28 mouse cellular contexts compared by ENCODE assay signal in genomic region chr19:25422096-25422495, GRCm38 (mm10).
DNase-seq lines count a peak whose midpoint lies in the region; ATAC-seq and TF ChIP-seq lines count a peak whose summit lies in the region.
"Had no signal": no experiment of that assay in that cellular context is flagged by ENCODE, and none has a peak within 500 bp of the region (broad histone marks: within the 10 kb centered on the region; RNA-seq: fewer than 3 reads in every experiment).

No protein-coding gene starts in this region.

- DNase-seq in heart, adult 8-10 months (ENCODE audit: low spot score): no peak
- DNase-seq in kidney, adult 2 months: peak; percentile 90
- peak; percentile 71 for DNase-seq in kidney, postnatal 14 days
- no peak for DNase-seq in spleen, postnatal 36 days (ENCODE audit: low spot score in 2 of 2)
- no peak for DNase-seq in forebrain, embryonic 10.5 days (ENCODE audit: extremely low spot score, low spot score)
- DNase-seq: adrenal gland, postnatal 25 days; B cell, adult 2 months; cerebellum, adult 11-12 months; cerebellum, adult 9-11 months; embryo, embryonic 11 days; lung, embryonic 14.5 days; lung, postnatal 14 days; midbrain, embryonic 14.5 days; retina, postnatal 1 day; right cerebral cortex, postnatal 14 days; thymus, postnatal 14 days had no signal

- H3K27ac ChIP-seq in heart, embryonic 15.5 days: peak overlapping the region; percentile 25
- 0 out of 2 replicates have a peak overlapping the region, but pooled peaks have one; percentile 52 for H3K27ac ChIP-seq in kidney, adult 2 months (ENCODE audit: insufficient read depth, low read depth, low read length)
- no peak overlapping the region for H3K27ac ChIP-seq in kidney, embryonic 15.5 days
- H3K27ac ChIP-seq in forebrain, embryonic 10.5 days: no peak overlapping the region
- H3K27ac ChIP-seq: embryonic facial prominence, embryonic 12.5 days; forebrain, embryonic 15.5 days; hindbrain, embryonic 10.5 days; hindbrain, postnatal 0 days; intestine, embryonic 15.5 days; limb, embryonic 10.5 days; limb, embryonic 15.5 days; liver, embryonic 15.5 days; neural tube, embryonic 15.5 days; stomach, embryonic 15.5 days had no signal

- no peak for TF ChIP-seq CTCF in kidney, adult 2 months (conservative IDR thresholded peaks at IDR 0.05; ENCODE audit: insufficient read depth, insufficient read length, low read depth, low read length)

- H3K9me3 ChIP-seq in heart, embryonic 15.5 days (replicated peaks): no peaks in the 10 kb centered on the region
- no peaks in the 10 kb centered on the region for H3K9me3 ChIP-seq in kidney, embryonic 15.5 days (replicated peaks)
- H3K9me3 ChIP-seq in forebrain, embryonic 10.5 days: no peaks in the 10 kb centered on the region
- H3K9me3 ChIP-seq: embryonic facial prominence, embryonic 12.5 days; forebrain, embryonic 15.5 days; hindbrain, embryonic 10.5 days; intestine, embryonic 15.5 days; limb, embryonic 10.5 days; limb, embryonic 15.5 days; liver, embryonic 15.5 days; neural tube, embryonic 15.5 days; stomach, embryonic 15.5 days had no signal

- H3K27me3 ChIP-seq in heart, embryonic 15.5 days: no peaks in the 10 kb centered on the region
- no peaks in the 10 kb centered on the region for H3K27me3 ChIP-seq in kidney, adult 2 months (replicated peaks; ENCODE audit: control insufficient read depth, insufficient read depth, low read length)
- no peaks in the 10 kb centered on the region for H3K27me3 ChIP-seq in kidney, embryonic 15.5 days
- H3K27me3 ChIP-seq in forebrain, embryonic 10.5 days (ENCODE audit: poor library complexity, severe bottlenecking): no peaks in the 10 kb centered on the region
- H3K27me3 ChIP-seq: embryonic facial prominence, embryonic 12.5 days; forebrain, embryonic 15.5 days; intestine, embryonic 15.5 days; limb, embryonic 15.5 days; liver, embryonic 15.5 days; neural tube, embryonic 15.5 days; stomach, embryonic 15.5 days had no signal

- H3K36me3 ChIP-seq in heart, embryonic 15.5 days: peaks cover 19% of the 10 kb centered on the region; the same call in 1 of the 2 replicates
- H3K36me3 ChIP-seq in kidney, adult 2 months (ENCODE audit: control insufficient read depth, insufficient read depth, low read length): peaks cover 14% of the 10 kb centered on the region
- H3K36me3 ChIP-seq in kidney, embryonic 15.5 days: peaks cover 44% of the 10 kb centered on the region
- H3K36me3 ChIP-seq in forebrain, embryonic 10.5 days (replicated peaks): peaks cover 41% of the 10 kb centered on the region
- H3K36me3 ChIP-seq: forebrain, embryonic 15.5 days; neural tube, embryonic 15.5 days had no signal

- WGBS in heart, embryonic 15.5 days: 59% methylated on average over 7 of the region's 7 CpGs
- 38% methylated on average over 7 of the region's 7 CpGs for WGBS in kidney, adult 2 months
- 67% methylated on average over 7 of the region's 7 CpGs for WGBS in kidney, embryonic 15.5 days
- 88% methylated on average over 7 of the region's 7 CpGs for WGBS in forebrain, embryonic 10.5 days

- no peak overlapping the region for H3K4me3 ChIP-seq in heart, embryonic 15.5 days
- H3K4me3 ChIP-seq in kidney, adult 2 months (ENCODE audit: insufficient read depth, low read depth, low read length): no peak overlapping the region
- H3K4me3 ChIP-seq in kidney, embryonic 15.5 days (replicated peaks): no peak overlapping the region
- no peak overlapping the region for H3K4me3 ChIP-seq in forebrain, embryonic 10.5 days
- H3K4me3 ChIP-seq: embryonic facial prominence, embryonic 12.5 days; forebrain, embryonic 15.5 days; hindbrain, embryonic 10.5 days; intestine, embryonic 15.5 days; limb, embryonic 10.5 days; limb, embryonic 15.5 days; liver, embryonic 15.5 days; neural tube, embryonic 15.5 days; stomach, embryonic 15.5 days had no signal

- TF ChIP-seq POLR2A in kidney, adult 2 months (IDR thresholded peaks at IDR 0.05; ENCODE audit: low read depth, low read length): no peak

- ATAC-seq in heart, embryonic 15.5 days (replicated peaks; ENCODE audit: insufficient number of reproducible peaks, insufficient read depth, low FRiP score, low read depth): no peak
- no peak for ATAC-seq in kidney, embryonic 15.5 days (replicated peaks; ENCODE audit: low FRiP score)
- ATAC-seq: forebrain, embryonic 15.5 days; hindbrain, postnatal 0 days; intestine, embryonic 15.5 days had no signal

- peaks cover 46% of the 10 kb centered on the region for H3K4me1 ChIP-seq in heart, embryonic 15.5 days (replicated peaks)
- peaks cover 21% of the 10 kb centered on the region for H3K4me1 ChIP-seq in kidney, adult 2 months (ENCODE audit: control insufficient read depth, insufficient read depth, low read length)
- peaks cover 5% of the 10 kb centered on the region; the same call in 1 of the 2 replicates for H3K4me1 ChIP-seq in kidney, embryonic 15.5 days
- H3K4me1 ChIP-seq in forebrain, embryonic 10.5 days: peaks cover 10% of the 10 kb centered on the region
- H3K4me1 ChIP-seq: forebrain, embryonic 15.5 days; hindbrain, embryonic 10.5 days; intestine, embryonic 15.5 days; limb, embryonic 10.5 days; liver, embryonic 15.5 days; stomach, embryonic 15.5 days had no signal

- no peak overlapping the region for H3K9ac ChIP-seq in heart, embryonic 15.5 days
- no peak overlapping the region for H3K9ac ChIP-seq in kidney, embryonic 15.5 days
- H3K9ac ChIP-seq: embryonic facial prominence, embryonic 12.5 days; forebrain, embryonic 15.5 days; intestine, embryonic 15.5 days; limb, embryonic 15.5 days; liver, embryonic 15.5 days; lung, embryonic 14.5 days; neural tube, embryonic 15.5 days; stomach, embryonic 15.5 days had no signal

- H3K4me2 ChIP-seq in heart, embryonic 15.5 days: no peak overlapping the region
- H3K4me2 ChIP-seq in kidney, embryonic 15.5 days: no peak overlapping the region
- H3K4me2 ChIP-seq: embryonic facial prominence, embryonic 12.5 days; forebrain, embryonic 15.5 days; intestine, embryonic 15.5 days; limb, embryonic 15.5 days; liver, embryonic 15.5 days; lung, embryonic 14.5 days; neural tube, embryonic 15.5 days; stomach, embryonic 15.5 days had no signal

Comparison
In these comparisons a context has a peak if more than half of its experiments do, and no peak if none do; other contexts are left out.
1. H3K27ac ChIP-seq: peak in heart, embryonic 15.5 days (single experiment) and kidney, adult 2 months (single experiment); none in kidney, embryonic 15.5 days (single experiment) and forebrain, embryonic 10.5 days (single experiment).
2. DNase-seq: peak in kidney, adult 2 months (single experiment) and kidney, postnatal 14 days (single experiment); none in heart, adult 8-10 months (single experiment), spleen, postnatal 36 days (0 of 2) and forebrain, embryonic 10.5 days (single experiment).